In genomic region chr12:9029888-9030723, GRCm38 (mm10) we compare ENCODE assay signal across 8 mouse cellular contexts. TPM values are rescaled to one million over a fixed set of nuclear protein-coding genes. Genes with fewer than 3 reads are reported as not detected.
DNase-seq lines count a peak whose midpoint lies in the region; ATAC-seq and TF ChIP-seq lines count a peak whose summit lies in the region.

Ttc32 (plus strand) TSS chr12:9029997.

- TF ChIP-seq CTCF in heart, adult 2 months (IDR thresholded peaks at IDR 0.05) = peak; percentile 12; the same call in 1 of the 2 replicates

- H3K27ac ChIP-seq in embryonic facial prominence, embryonic 14.5 days (replicated peaks; ENCODE audit: low read depth, low read length) = peak within 1 kb of the TSS; percentile 99
- peak within 1 kb of the TSS; percentile 99 for H3K27ac ChIP-seq in heart, adult 2 months
- peak within 1 kb of the TSS; percentile 96 for H3K27ac ChIP-seq in limb, embryonic 13.5 days
- H3K27ac ChIP-seq in midbrain, embryonic 16.5 days (ENCODE audit: low read length) = peak within 1 kb of the TSS; percentile 99

- peak; percentile 98 for DNase-seq in 3134 (ENCODE audit: extremely low read depth, insufficient read length, low spot score)
- peak; percentile 90 to 92 for DNase-seq in adrenal gland, postnatal 4 days (ENCODE audit: low spot score in 2 of 2)
- DNase-seq in embryonic facial prominence, embryonic 14.5 days (ENCODE audit: low spot score) = peak; percentile 97
- DNase-seq in heart, adult 2 months = peak; percentile 96 to 97
- DNase-seq in kidney, adult 8-10 months = peak; percentile 94 to 95
- DNase-seq in spleen, postnatal 10 days (ENCODE audit: low spot score in 2 of 2) = peak; percentile 90 to 93

- TF ChIP-seq POLR2A in heart, adult 2 months (IDR thresholded peaks at IDR 0.05; ENCODE audit: insufficient read depth, low read depth, low read length) = peak; percentile 90

- peak within 1 kb of the TSS; percentile 87 for H3K4me2 ChIP-seq in embryonic facial prominence, embryonic 14.5 days (ENCODE audit: low read depth, low read length)
- H3K4me2 ChIP-seq in limb, embryonic 13.5 days (replicated peaks) = peak within 1 kb of the TSS; percentile 74
- peak within 1 kb of the TSS; percentile 73 for H3K4me2 ChIP-seq in midbrain, embryonic 16.5 days (ENCODE audit: low read length)

- TF ChIP-seq EP300 in heart, adult 2 months (IDR thresholded peaks at IDR 0.05; ENCODE audit: insufficient read depth, low read depth, low read length) = peak; percentile 84

- H3K36me3 ChIP-seq in embryonic facial prominence, embryonic 14.5 days (ENCODE audit: control insufficient read depth, insufficient read depth, low read length) = peaks cover 10% of the 10 kb centered on the region; the same call in 1 of the 2 replicates
- H3K36me3 ChIP-seq in heart, adult 2 months (ENCODE audit: control insufficient read depth, insufficient read depth, low read length) = no peaks in the 10 kb centered on the region; the same call in 1 of the 2 replicates
- H3K36me3 ChIP-seq in limb, embryonic 13.5 days = peaks cover 21% of the 10 kb centered on the region
- H3K36me3 ChIP-seq in midbrain, embryonic 16.5 days (ENCODE audit: control insufficient read depth, insufficient read depth, low read length) = peaks cover 4% of the 10 kb centered on the region

- H3K9ac ChIP-seq in embryonic facial prominence, embryonic 14.5 days (ENCODE audit: low read depth, low read length) = peak within 1 kb of the TSS; percentile 91
- H3K9ac ChIP-seq in heart, adult 2 months (ENCODE audit: low read depth, low read length) = peak within 1 kb of the TSS; percentile 82
- peak within 1 kb of the TSS; percentile 89 for H3K9ac ChIP-seq in limb, embryonic 13.5 days
- peak within 1 kb of the TSS; percentile 84 for H3K9ac ChIP-seq in midbrain, embryonic 16.5 days (ENCODE audit: low read depth, low read length)

- H3K9me3 ChIP-seq in embryonic facial prominence, embryonic 14.5 days (ENCODE audit: control insufficient read depth, low read length) = no peaks in the 10 kb centered on the region
- no peaks in the 10 kb centered on the region for H3K9me3 ChIP-seq in limb, embryonic 13.5 days
- no peaks in the 10 kb centered on the region for H3K9me3 ChIP-seq in midbrain, embryonic 16.5 days (replicated peaks; ENCODE audit: control insufficient read depth, low read length, poor library complexity, severe bottlenecking)

- peaks cover 6% of the 10 kb centered on the region; the same call in 1 of the 2 replicates for H3K4me1 ChIP-seq in embryonic facial prominence, embryonic 14.5 days (ENCODE audit: control insufficient read depth, insufficient read depth, low read length)
- H3K4me1 ChIP-seq in heart, adult 2 months (ENCODE audit: control insufficient read depth, insufficient read depth, low read length) = no peaks in the 10 kb centered on the region
- peaks cover 21% of the 10 kb centered on the region for H3K4me1 ChIP-seq in limb, embryonic 13.5 days
- H3K4me1 ChIP-seq in midbrain, embryonic 16.5 days (ENCODE audit: control insufficient read depth, insufficient read depth, low read length) = peaks cover 6% of the 10 kb centered on the region; the same call in 1 of the 2 replicates

- ATAC-seq in embryonic facial prominence, embryonic 14.5 days (ENCODE audit: low read depth) = peak; percentile 95
- peak; percentile 94 for ATAC-seq in limb, embryonic 13.5 days (ENCODE audit: low FRiP score, low read depth)
- ATAC-seq in midbrain, embryonic 16.5 days = peak; percentile 98

- no peaks in the 10 kb centered on the region for H3K27me3 ChIP-seq in embryonic facial prominence, embryonic 14.5 days (replicated peaks; ENCODE audit: control insufficient read depth, insufficient read depth, low read length)
- no peaks in the 10 kb centered on the region for H3K27me3 ChIP-seq in heart, adult 2 months (ENCODE audit: control insufficient read depth, insufficient read depth, low read length)
- no peaks in the 10 kb centered on the region for H3K27me3 ChIP-seq in limb, embryonic 13.5 days
- no peaks in the 10 kb centered on the region for H3K27me3 ChIP-seq in midbrain, embryonic 16.5 days (ENCODE audit: control insufficient read depth, insufficient read depth, low read depth, low read length)

- H3K79me2 ChIP-seq in heart, adult 2 months (replicated peaks; ENCODE audit: control insufficient read depth, insufficient read depth, low read length) = no peaks in the 10 kb centered on the region

- under 1% methylated on average over 49 of the region's 69 CpGs for WGBS in embryonic facial prominence, embryonic 14.5 days
- under 1% methylated on average over 69 of the region's 69 CpGs for WGBS in heart, adult 2 months
- WGBS in limb, embryonic 13.5 days = under 1% methylated on average over 69 of the region's 69 CpGs
- under 1% methylated on average over 69 of the region's 69 CpGs for WGBS in midbrain, embryonic 16.5 days

- peak within 1 kb of the TSS; percentile 70 for H3K4me3 ChIP-seq in embryonic facial prominence, embryonic 14.5 days (ENCODE audit: low read depth, low read length)
- peak within 1 kb of the TSS; percentile 76 for H3K4me3 ChIP-seq in heart, adult 2 months
- H3K4me3 ChIP-seq in limb, embryonic 13.5 days = peak within 1 kb of the TSS; percentile 64
- peak within 1 kb of the TSS; percentile 73 for H3K4me3 ChIP-seq in midbrain, embryonic 16.5 days (ENCODE audit: low read depth, low read length)

- intact Hi-C loops in heart, adult 2 months (cut with DNase I) = loop anchor here (2.0 kb wide), 1 partner anchor 1361 kb away; the partner anchor contains the start of gene Rdh14

RNA-seq across cellular contexts. Expression of gene Ttc32, which starts in this region (rescaled TPM):
- total RNA-seq in adrenal gland, postnatal 4 days (2021) = 10 to 100 TPM; 15.6 TPM
- polyA plus RNA-seq in embryonic facial prominence, embryonic 14.5 days (2014; fragmentation: Nextera tagmentation; extraction: Ambion mirVana) = 14.4 and 14.7 TPM in 2 replicates
- total RNA-seq in heart, adult 2 months (2021) = 10 to 100 TPM; 26.1 to 31.4 TPM
- polyA plus RNA-seq in heart, adult 2 months (2012; rRNA removed) = 13.8 and 15.7 TPM in 2 replicates
- 15.7 and 17.9 TPM in 2 replicates for polyA plus RNA-seq in limb, embryonic 13.5 days (2015; fragmentation: Nextera tagmentation; extraction: Ambion mirVana)
- 6.0 and 7.0 TPM in 2 replicates for polyA plus RNA-seq in midbrain, embryonic 16.5 days (2015; fragmentation: Nextera tagmentation; extraction: Ambion mirVana)

Comparison
In these comparisons a context has a peak if more than half of its experiments do, and no peak if none do; other contexts are left out.
1. Peak in every context shown above with its lines: DNase-seq, ATAC-seq, H3K4me3 ChIP-seq and H3K27ac ChIP-seq.